ENCODE assay signal across 31 mouse cellular contexts in the genomic region with DNA sequence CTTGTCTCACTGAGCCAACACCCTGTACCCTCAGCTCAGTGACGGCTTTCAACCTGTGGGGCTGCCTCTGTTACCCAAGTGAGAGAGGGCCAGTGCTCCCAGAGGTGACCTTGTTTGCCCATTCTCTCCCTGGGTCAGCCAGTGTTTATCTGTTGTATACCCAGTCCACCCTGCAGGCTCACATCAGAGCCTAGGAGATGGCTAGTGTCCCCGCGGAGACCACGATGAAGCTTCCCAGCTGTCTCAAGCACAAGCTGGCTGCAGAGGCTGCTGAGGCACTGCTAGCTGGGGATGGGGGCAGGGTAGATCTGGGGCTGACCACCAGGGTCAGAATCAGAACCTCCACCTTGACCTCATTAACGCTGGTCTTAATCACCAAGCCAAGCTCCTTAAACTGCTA. TPM values are rescaled to one million over a fixed set of nuclear protein-coding genes. Genes with fewer than 3 reads are reported as not detected.
DNase-seq lines count a peak whose midpoint lies in the region; ATAC-seq and TF ChIP-seq lines count a peak whose summit lies in the region.
"Had no signal": no experiment of that assay in that cellular context is flagged by ENCODE, and none has a peak within 500 bp of the region (broad histone marks: within the 10 kb centered on the region; RNA-seq: fewer than 3 reads in every experiment).

No protein-coding gene starts in this region.

- H3K4me2 ChIP-seq in heart, embryonic 11.5 days = no peak overlapping the region
- H3K4me2 ChIP-seq in heart, embryonic 12.5 days = no peak overlapping the region
- H3K4me2 ChIP-seq in kidney, embryonic 15.5 days = no peak overlapping the region
- no peak overlapping the region for H3K4me2 ChIP-seq in lung, postnatal 0 days (replicated peaks; ENCODE audit: low read depth, low read length)
- H3K4me2 ChIP-seq: forebrain, embryonic 15.5 days; hindbrain, embryonic 12.5 days; liver, embryonic 11.5 days; midbrain, embryonic 13.5 days; neural tube, embryonic 12.5 days; stomach, embryonic 15.5 days had no signal

- no peak for DNase-seq in kidney, postnatal 25 days
- peak; percentile 44 for DNase-seq in lung, postnatal 0 days (ENCODE audit: low spot score)
- no peak for DNase-seq in lung, postnatal 14 days
- DNase-seq in retina, embryonic 14.5 days (ENCODE audit: low spot score) = peak; percentile 12
- DNase-seq: adrenal gland, postnatal 14 days; cerebellum, adult 2 months; cerebellum, postnatal 25 days; embryo, embryonic 11 days; heart, postnatal 10 days; kidney, adult 9 months; liver, postnatal 0 days; right cerebral cortex, adult 18-20 months; right cerebral cortex, postnatal 4 days; thymus, postnatal 36 days had no signal

- H3K27ac ChIP-seq in heart, embryonic 11.5 days (ENCODE audit: low read depth, low read length) = no peak overlapping the region
- H3K27ac ChIP-seq in heart, embryonic 12.5 days (ENCODE audit: poor library complexity, severe bottlenecking) = no peak overlapping the region
- H3K27ac ChIP-seq in kidney, embryonic 15.5 days = no peak overlapping the region
- H3K27ac ChIP-seq in lung, postnatal 0 days (ENCODE audit: low read length) = no peak overlapping the region
- H3K27ac ChIP-seq: forebrain, embryonic 15.5 days; hindbrain, embryonic 12.5 days; midbrain, embryonic 13.5 days; neural tube, embryonic 12.5 days; stomach, embryonic 15.5 days had no signal

- TF ChIP-seq CTCF in lung, postnatal 0 days (IDR thresholded peaks at IDR 0.05) = no peak

- no peaks in the 10 kb centered on the region for H3K27me3 ChIP-seq in heart, embryonic 11.5 days (ENCODE audit: control insufficient read depth, insufficient read depth, low read length)
- no peaks in the 10 kb centered on the region for H3K27me3 ChIP-seq in heart, embryonic 12.5 days (replicated peaks)
- no peaks in the 10 kb centered on the region for H3K27me3 ChIP-seq in kidney, embryonic 15.5 days
- no peaks in the 10 kb centered on the region for H3K27me3 ChIP-seq in lung, postnatal 0 days (replicated peaks; ENCODE audit: insufficient read depth, low read length)
- H3K27me3 ChIP-seq: forebrain, embryonic 15.5 days; hindbrain, embryonic 12.5 days; midbrain, embryonic 13.5 days; neural tube, embryonic 12.5 days; stomach, embryonic 15.5 days had no signal

- no peaks in the 10 kb centered on the region for H3K9me3 ChIP-seq in heart, embryonic 11.5 days (replicated peaks; ENCODE audit: control insufficient read depth, low read length)
- H3K9me3 ChIP-seq in heart, embryonic 12.5 days (replicated peaks) = no peaks in the 10 kb centered on the region
- no peaks in the 10 kb centered on the region for H3K9me3 ChIP-seq in kidney, embryonic 15.5 days (replicated peaks)
- no peaks in the 10 kb centered on the region for H3K9me3 ChIP-seq in lung, postnatal 0 days (ENCODE audit: low read length)
- H3K9me3 ChIP-seq: forebrain, embryonic 15.5 days; hindbrain, embryonic 12.5 days; midbrain, embryonic 13.5 days; neural tube, embryonic 12.5 days; stomach, embryonic 15.5 days had no signal

- no peak overlapping the region for H3K4me3 ChIP-seq in heart, embryonic 11.5 days (ENCODE audit: low read depth, low read length)
- no peak overlapping the region for H3K4me3 ChIP-seq in heart, embryonic 12.5 days
- H3K4me3 ChIP-seq in kidney, embryonic 15.5 days (replicated peaks) = no peak overlapping the region
- no peak overlapping the region for H3K4me3 ChIP-seq in lung, postnatal 0 days (ENCODE audit: low read depth, low read length)
- H3K4me3 ChIP-seq: forebrain, embryonic 15.5 days; hindbrain, embryonic 12.5 days; midbrain, embryonic 13.5 days; neural tube, embryonic 12.5 days; stomach, embryonic 15.5 days had no signal

- no peak for TF ChIP-seq EP300 in lung, postnatal 0 days (IDR thresholded peaks at IDR 0.05)

- no peak for ATAC-seq in heart, embryonic 11.5 days (replicated peaks; ENCODE audit: insufficient number of reproducible peaks, low FRiP score, low TSS enrichment)
- ATAC-seq in heart, embryonic 12.5 days (ENCODE audit: insufficient number of reproducible peaks, low FRiP score) = no peak
- ATAC-seq in kidney, embryonic 15.5 days (replicated peaks; ENCODE audit: low FRiP score) = peak; percentile 19; the same call in 1 of the 2 replicates
- ATAC-seq in lung, postnatal 0 days = peak; percentile 21; the same call in 1 of the 2 replicates
- ATAC-seq in megakaryocyte-erythroid progenitor cell, adult 5-6 weeks (replicated peaks; ENCODE audit: low FRiP score, low TSS enrichment, poor library complexity, severe bottlenecking) = no peak
- ATAC-seq: CD4-positive, CD25-positive, alpha-beta regulatory T cell, adult 4 months; forebrain, embryonic 15.5 days; liver, postnatal 0 days; midbrain, embryonic 13.5 days had no signal

- H3K36me3 ChIP-seq in heart, embryonic 11.5 days (ENCODE audit: control insufficient read depth, insufficient read depth, low read length) = no peaks in the 10 kb centered on the region
- H3K36me3 ChIP-seq in heart, embryonic 12.5 days = no peaks in the 10 kb centered on the region
- no peaks in the 10 kb centered on the region for H3K36me3 ChIP-seq in kidney, embryonic 15.5 days
- H3K36me3 ChIP-seq in lung, postnatal 0 days (ENCODE audit: insufficient read depth, low read length) = no peaks in the 10 kb centered on the region
- H3K36me3 ChIP-seq: forebrain, embryonic 15.5 days; hindbrain, embryonic 12.5 days; midbrain, embryonic 13.5 days; neural tube, embryonic 12.5 days; stomach, embryonic 15.5 days had no signal

- 41% methylated on average over 5 of the region's 5 CpGs for WGBS in heart, embryonic 11.5 days (ENCODE audit: insufficient replicate concordance)
- WGBS in heart, embryonic 12.5 days = 29% methylated on average over 5 of the region's 5 CpGs
- 25% methylated on average over 5 of the region's 5 CpGs for WGBS in kidney, embryonic 15.5 days
- 38% methylated on average over 5 of the region's 5 CpGs for WGBS in lung, postnatal 0 days

- H3K4me1 ChIP-seq in heart, embryonic 11.5 days (ENCODE audit: control insufficient read depth, insufficient read depth, low read length) = peaks cover 23% of the 10 kb centered on the region
- H3K4me1 ChIP-seq in heart, embryonic 12.5 days (replicated peaks) = peaks cover 28% of the 10 kb centered on the region
- H3K4me1 ChIP-seq in kidney, embryonic 15.5 days = peaks cover 16% of the 10 kb centered on the region
- H3K4me1 ChIP-seq in lung, postnatal 0 days (ENCODE audit: insufficient read depth, low read depth, low read length) = peaks cover 4% of the 10 kb centered on the region; the same call in 1 of the 2 replicates

- H3K9ac ChIP-seq in heart, embryonic 11.5 days (ENCODE audit: low read depth, low read length) = peak overlapping the region; percentile 48; the same call in 1 of the 2 replicates
- no peak overlapping the region for H3K9ac ChIP-seq in heart, embryonic 12.5 days
- H3K9ac ChIP-seq in kidney, embryonic 15.5 days = no peak overlapping the region
- H3K9ac ChIP-seq in lung, postnatal 0 days (replicated peaks; ENCODE audit: low read depth) = no peak overlapping the region
- H3K9ac ChIP-seq: forebrain, embryonic 15.5 days; hindbrain, embryonic 12.5 days; liver, postnatal 0 days; midbrain, embryonic 13.5 days; neural tube, embryonic 12.5 days; stomach, embryonic 15.5 days had no signal

RNA-seq across cellular contexts. Expression of a gene that starts 1.5 kb away (rescaled TPM):
- 0.04 and 0.16 TPM in 2 replicates for polyA plus RNA-seq in heart, embryonic 11.5 days (2014; fragmentation: Nextera tagmentation; extraction: Ambion mirVana)
- 0.13 TPM in 1 of 2 replicates, not detected in the other for polyA plus RNA-seq in heart, embryonic 12.5 days (2016; fragmentation: Nextera tagmentation; extraction: Ambion mirVana)
- polyA plus RNA-seq in kidney, embryonic 15.5 days (2015; fragmentation: Nextera tagmentation; extraction: Ambion mirVana) = 0.10 and 0.14 TPM in 2 replicates
- polyA plus RNA-seq in lung, postnatal 0 days (2015; fragmentation: Nextera tagmentation; extraction: Ambion mirVana) = 0.04 TPM in 1 of 2 replicates, not detected in the other
- not detected in 2 replicates for total RNA-seq in megakaryocyte-erythroid progenitor cell, adult 5-6 weeks (2014; fragmentation: Nextera tagmentation)
- total RNA-seq in megakaryocyte-erythroid progenitor cell, adult 5-6 weeks (2017) = not detected in 2 replicates
- total RNA-seq: gastrocnemius, adult 8-10 months had no signal
- polyA plus RNA-seq: CD4-positive, CD25-positive, alpha-beta regulatory T cell, adult 4 months; liver, embryonic 11.5 days; liver, postnatal 0 days had no signal

RNA-seq across cellular contexts. Expression of a gene that starts 14.7 kb away (rescaled TPM):
- polyA plus RNA-seq in heart, embryonic 11.5 days (2014; fragmentation: Nextera tagmentation; extraction: Ambion mirVana) = not detected in 2 replicates
- not detected in 2 replicates for polyA plus RNA-seq in heart, embryonic 12.5 days (2016; fragmentation: Nextera tagmentation; extraction: Ambion mirVana)
- polyA plus RNA-seq in kidney, embryonic 15.5 days (2015; fragmentation: Nextera tagmentation; extraction: Ambion mirVana) = not detected in 2 replicates
- not detected in 2 replicates for polyA plus RNA-seq in lung, postnatal 0 days (2015; fragmentation: Nextera tagmentation; extraction: Ambion mirVana)
- not detected in 2 replicates for total RNA-seq in megakaryocyte-erythroid progenitor cell, adult 5-6 weeks (2014; fragmentation: Nextera tagmentation)
- not detected in 2 replicates for total RNA-seq in megakaryocyte-erythroid progenitor cell, adult 5-6 weeks (2017)
- total RNA-seq: adrenal gland, postnatal 14 days; gastrocnemius, adult 8-10 months; heart, postnatal 10 days; layer of hippocampus, adult 18-20 months; layer of hippocampus, postnatal 14 days; megakaryocyte progenitor cell, adult 5-6 weeks had no signal
- polyA plus RNA-seq: CD4-positive, CD25-positive, alpha-beta regulatory T cell, adult 4 months; cerebellum, adult 2 months; embryonic facial prominence, embryonic 14.5 days; forebrain, embryonic 15.5 days; hindbrain, embryonic 12.5 days; limb, embryonic 11.5 days; liver, embryonic 11.5 days; liver, postnatal 0 days; midbrain, embryonic 13.5 days; neural tube, embryonic 12.5 days; stomach, embryonic 15.5 days had no signal

Comparison
In these comparisons a context has a peak if more than half of its experiments do, and no peak if none do; other contexts are left out.
1. DNase-seq: peak in lung, postnatal 0 days (single experiment) and retina, embryonic 14.5 days (single experiment); none in kidney, postnatal 25 days (0 of 2) and lung, postnatal 14 days (single experiment).
2. ATAC-seq: peak in kidney, embryonic 15.5 days (single experiment) and lung, postnatal 0 days (single experiment); none in heart, embryonic 11.5 days (single experiment), heart, embryonic 12.5 days (single experiment) and megakaryocyte-erythroid progenitor cell, adult 5-6 weeks (single experiment).